Mouse (Mus musculus): ENCODE results near the gene Asb10.

The Asb10 gene

GRCm38 (mm10) chr5:24492546-24493285 is 48.1 kb downstream of the Asb10 start:
- no peak for DNase-seq (ENCODE audit: low spot score in 2 of 2)

GRCm38 (mm10) chr5:24490413-24490920 is 50.3 kb downstream of the Asb10 start:
- DNase-seq (ENCODE audit: low spot score in 2 of 2) = no peak

GRCm38 (mm10) chr5:24486738-24487137 is 54.0 kb downstream of the Asb10 start:
- DNase-seq (ENCODE audit: low spot score in 2 of 2) = no peak

- peak in 1 of 2 experiments; percentile 91 for DNase-seq (ENCODE audit: low spot score in 2 of 2)
Measured at GRCm38 (mm10) chr5:24486097-24486496, 54.7 kb downstream of the Asb10 start.

- DNase-seq (ENCODE audit: low spot score in 2 of 2) = no peak
Measured at GRCm38 (mm10) chr5:24484963-24485362, 55.8 kb downstream of the Asb10 start.

GRCm38 (mm10) chr5:24483326-24483725 is 57.5 kb downstream of the Asb10 start:
- DNase-seq (ENCODE audit: low spot score in 2 of 2) = peak in 1 of 2 experiments; percentile 71
